Comparison of ENCODE assay signal across 8 mouse cellular contexts in the genomic region with DNA sequence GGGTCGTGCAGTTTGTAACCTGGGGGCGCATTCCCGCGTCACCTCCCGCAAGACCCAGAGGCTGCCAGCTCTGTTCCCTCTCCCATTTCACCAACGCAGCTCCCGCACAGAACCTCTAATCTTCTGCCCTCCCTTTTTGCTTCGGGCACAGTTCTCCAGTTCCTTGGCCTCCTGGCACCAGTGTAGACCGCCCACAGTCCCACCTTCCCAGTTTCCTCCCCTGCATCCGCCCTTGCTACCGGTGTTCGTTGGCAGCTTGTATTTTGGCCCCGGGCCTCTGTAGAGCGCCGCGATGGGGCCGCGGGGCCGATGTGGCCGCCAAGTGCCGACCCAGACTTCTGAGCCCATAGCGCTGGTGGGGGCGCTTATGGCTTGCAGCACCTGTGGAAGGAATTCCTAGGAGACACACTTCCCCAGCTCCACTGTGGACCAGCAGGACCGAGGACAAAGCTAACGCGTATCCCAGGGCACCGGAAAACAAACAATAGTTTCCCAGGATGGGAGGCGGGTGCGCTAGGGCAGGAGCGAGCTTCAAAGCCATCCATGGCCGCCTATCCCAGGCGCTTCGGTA. TPM values are rescaled to one million over a fixed set of nuclear protein-coding genes. Genes with fewer than 3 reads are reported as not detected.
DNase-seq lines count a peak whose midpoint lies in the region; ATAC-seq and TF ChIP-seq lines count a peak whose summit lies in the region.

Gene Odf3b (minus strand): TSS at position 452 of the 571 bp plus-strand sequence.

- H3K4me2 ChIP-seq in intestine, embryonic 14.5 days (ENCODE audit: low read length): peak within 1 kb of the TSS; percentile 57
- peak within 1 kb of the TSS; percentile 74 for H3K4me2 ChIP-seq in liver, postnatal 0 days (ENCODE audit: low read depth, low read length)
- peak within 1 kb of the TSS; percentile 55 for H3K4me2 ChIP-seq in neural tube, embryonic 14.5 days (ENCODE audit: low read depth, low read length)

- H3K4me3 ChIP-seq in E14TG2a.4 (replicated peaks; ENCODE audit: low read length): peak within 1 kb of the TSS; percentile 76
- peak within 1 kb of the TSS; percentile 29 for H3K4me3 ChIP-seq in intestine, embryonic 14.5 days (ENCODE audit: low read depth, low read length)
- peak within 1 kb of the TSS; percentile 36 for H3K4me3 ChIP-seq in liver, postnatal 0 days (ENCODE audit: low read depth, low read length)
- peak within 1 kb of the TSS; percentile 23 for H3K4me3 ChIP-seq in neural tube, embryonic 14.5 days (ENCODE audit: low read depth, low read length)

- no peak for TF ChIP-seq CTCF in E14TG2a.4 (conservative IDR thresholded peaks at IDR 0.05; ENCODE audit: low read length)
- 0 out of 2 replicates have a peak, but pooled peaks have one; percentile 2 for TF ChIP-seq CTCF in liver, postnatal 0 days (IDR thresholded peaks at IDR 0.05; ENCODE audit: low read depth)

- peaks cover 48% of the 10 kb centered on the region for H3K4me1 ChIP-seq in E14TG2a.4 (replicated peaks; ENCODE audit: low read depth, low read length)
- peaks cover 26% of the 10 kb centered on the region for H3K4me1 ChIP-seq in intestine, embryonic 14.5 days (replicated peaks; ENCODE audit: control insufficient read depth, insufficient read depth, low read length)
- H3K4me1 ChIP-seq in liver, postnatal 0 days (ENCODE audit: insufficient read depth): peaks cover 25% of the 10 kb centered on the region
- H3K4me1 ChIP-seq in neural tube, embryonic 14.5 days (ENCODE audit: control insufficient read depth, insufficient read depth, low read length): peaks cover 14% of the 10 kb centered on the region; the same call in 1 of the 2 replicates

- H3K9me3 ChIP-seq in E14TG2a.4 (ENCODE audit: low read length): no peaks in the 10 kb centered on the region
- H3K9me3 ChIP-seq in intestine, embryonic 14.5 days (ENCODE audit: control insufficient read depth, low read length): no peaks in the 10 kb centered on the region
- no peaks in the 10 kb centered on the region for H3K9me3 ChIP-seq in liver, postnatal 0 days (ENCODE audit: low read length)
- no peaks in the 10 kb centered on the region for H3K9me3 ChIP-seq in neural tube, embryonic 14.5 days (ENCODE audit: control insufficient read depth, low read length)

- under 1% methylated on average over 31 of the region's 33 CpGs for WGBS in intestine, embryonic 14.5 days
- WGBS in liver, postnatal 0 days (ENCODE audit: insufficient replicate concordance): 2% methylated on average over 33 of the region's 33 CpGs
- 1% methylated on average over 29 of the region's 33 CpGs for WGBS in neural tube, embryonic 14.5 days

- peak within 1 kb of the TSS; percentile 21; the same call in 1 of the 2 replicates for H3K9ac ChIP-seq in intestine, embryonic 14.5 days (ENCODE audit: low read length)
- H3K9ac ChIP-seq in liver, postnatal 0 days (replicated peaks): peak within 1 kb of the TSS; percentile 13
- H3K9ac ChIP-seq in neural tube, embryonic 14.5 days (replicated peaks; ENCODE audit: low read depth, low read length): peak within 1 kb of the TSS; percentile 25

- H3K27me3 ChIP-seq in E14TG2a.4 (ENCODE audit: insufficient read depth, low read length): peaks cover 62% of the 10 kb centered on the region
- H3K27me3 ChIP-seq in intestine, embryonic 14.5 days (replicated peaks; ENCODE audit: control insufficient read depth, insufficient read depth, low read length): peaks cover 46% of the 10 kb centered on the region
- H3K27me3 ChIP-seq in liver, postnatal 0 days (ENCODE audit: insufficient read depth, low read length): peaks cover 27% of the 10 kb centered on the region
- peaks cover 26% of the 10 kb centered on the region for H3K27me3 ChIP-seq in neural tube, embryonic 14.5 days (ENCODE audit: control insufficient read depth, insufficient read depth, low read length)

- no peak for ATAC-seq in intestine, embryonic 14.5 days (replicated peaks; ENCODE audit: low FRiP score, low TSS enrichment, low read depth)
- peak; percentile 11; the same call in 1 of the 2 replicates for ATAC-seq in liver, postnatal 0 days
- no peak for ATAC-seq in neural tube, embryonic 14.5 days (ENCODE audit: low read depth)

- H3K27ac ChIP-seq in intestine, embryonic 14.5 days (ENCODE audit: low read depth): no peak within 1 kb of the TSS
- H3K27ac ChIP-seq in liver, postnatal 0 days (ENCODE audit: low read depth): peak within 1 kb of the TSS; percentile 22; the same call in 1 of the 2 replicates
- no peak within 1 kb of the TSS for H3K27ac ChIP-seq in neural tube, embryonic 14.5 days (ENCODE audit: low read depth, low read length)

- TF ChIP-seq EP300 in liver, postnatal 0 days (IDR thresholded peaks at IDR 0.05; ENCODE audit: low read depth): no peak

- no peaks in the 10 kb centered on the region for H3K36me3 ChIP-seq in E14TG2a.4 (ENCODE audit: insufficient read depth, low read length)
- no peaks in the 10 kb centered on the region for H3K36me3 ChIP-seq in intestine, embryonic 14.5 days (ENCODE audit: control insufficient read depth, insufficient read depth, low read length)
- H3K36me3 ChIP-seq in liver, postnatal 0 days (replicated peaks; ENCODE audit: insufficient read depth, low read length): no peaks in the 10 kb centered on the region
- H3K36me3 ChIP-seq in neural tube, embryonic 14.5 days (ENCODE audit: control insufficient read depth, insufficient read depth, low read length): no peaks in the 10 kb centered on the region

- DNase-seq in cerebellum, adult 18-20 months: peak; percentile 86 to 89
- DNase-seq in gonadal fat pad, adult 2 months (ENCODE audit: low read depth): no peak
- peak; percentile 66 for DNase-seq in intestine, embryonic 14.5 days (ENCODE audit: low spot score)
- peak; percentile 36 for DNase-seq in liver, postnatal 0 days
- no peak for DNase-seq in frontal cortex, postnatal 36 days (ENCODE audit: low spot score in 2 of 2)
- no peak for DNase-seq in gastrocnemius, adult 18-20 months (ENCODE audit: low spot score)

RNA-seq across cellular contexts. Expression of gene Odf3b, which starts in this region (rescaled TPM):
- polyA plus RNA-seq in gonadal fat pad, adult 2 months (2012; rRNA removed): 12.0 TPM in 2 replicates
- 0.34 TPM in 1 of 2 replicates, not detected in the other for polyA plus RNA-seq in intestine, embryonic 14.5 days (2014; fragmentation: Nextera tagmentation; extraction: Ambion mirVana)
- 1.8 and 2.0 TPM in 2 replicates for polyA plus RNA-seq in liver, postnatal 0 days (2015; fragmentation: Nextera tagmentation; extraction: Ambion mirVana)
- 1.3 TPM in 2 replicates for polyA plus RNA-seq in neural tube, embryonic 14.5 days (2014; fragmentation: Nextera tagmentation; extraction: Ambion mirVana)
- under 1 TPM in 1 of 2 experiments, not detected in 1; 0.64 TPM for total RNA-seq in gastrocnemius, adult 18-20 months (2021)

Comparison
In these comparisons a context has a peak if more than half of its experiments do, and no peak if none do; other contexts are left out.
1. Peak in DNase-seq, H3K4me3 ChIP-seq, H3K9ac ChIP-seq and H3K4me2 ChIP-seq in intestine, embryonic 14.5 days; RNA of the gene not detected or under 1 TPM.
2. H3K4me3 ChIP-seq: peak in every context shown above with its lines; median percentile 76 in E14TG2a.4; 36 in liver, postnatal 0 days; 29 in intestine, embryonic 14.5 days; 23 in neural tube, embryonic 14.5 days.
3. DNase-seq: peak in cerebellum, adult 18-20 months (2 of 2) and liver, postnatal 0 days (single experiment); none in gonadal fat pad, adult 2 months (single experiment), frontal cortex, postnatal 36 days (0 of 2) and gastrocnemius, adult 18-20 months (single experiment).
4. Peak in every context shown above with its lines, with median percentiles within 50 percentile points of each other: H3K4me2 ChIP-seq and H3K9ac ChIP-seq.